ENCODE assay signal across 9 mouse cellular contexts in genomic region chr7:112120861-112121810, GRCm38 (mm10). TPM values are rescaled to one million over a fixed set of nuclear protein-coding genes. Genes with fewer than 3 reads are reported as not detected.
DNase-seq lines count a peak whose midpoint lies in the region; ATAC-seq and TF ChIP-seq lines count a peak whose summit lies in the region.
"Had no signal": no experiment of that assay in that cellular context is flagged by ENCODE, and none has a peak within 500 bp of the region (broad histone marks: within the 10 kb centered on the region; RNA-seq: fewer than 3 reads in every experiment).

No protein-coding gene starts in this region.

- H3K4me2 ChIP-seq in forebrain, embryonic 13.5 days: no peak overlapping the region
- no peak overlapping the region for H3K4me2 ChIP-seq in forebrain, embryonic 12.5 days
- no peak overlapping the region for H3K4me2 ChIP-seq in lung, embryonic 14.5 days
- H3K4me2 ChIP-seq in hindbrain, embryonic 14.5 days (replicated peaks): no peak overlapping the region
- H3K4me2 ChIP-seq: liver, embryonic 15.5 days had no signal

- peak overlapping the region; percentile 19; the same call in 1 of the 2 replicates for H3K27ac ChIP-seq in forebrain, embryonic 13.5 days
- H3K27ac ChIP-seq in forebrain, embryonic 12.5 days: no peak overlapping the region
- H3K27ac ChIP-seq in lung, embryonic 14.5 days (ENCODE audit: low read depth): no peak overlapping the region
- H3K27ac ChIP-seq in hindbrain, embryonic 14.5 days: no peak overlapping the region
- H3K27ac ChIP-seq: liver, embryonic 15.5 days had no signal

- 70% methylated on average over 11 of the region's 11 CpGs for WGBS in forebrain, embryonic 13.5 days
- 76% methylated on average over 11 of the region's 11 CpGs for WGBS in forebrain, embryonic 12.5 days
- WGBS in lung, embryonic 14.5 days: 67% methylated on average over 11 of the region's 11 CpGs
- WGBS in hindbrain, embryonic 14.5 days: 59% methylated on average over 11 of the region's 11 CpGs

- H3K9me3 ChIP-seq in forebrain, embryonic 13.5 days (replicated peaks): no peaks in the 10 kb centered on the region
- H3K9me3 ChIP-seq in forebrain, embryonic 12.5 days: no peaks in the 10 kb centered on the region
- H3K9me3 ChIP-seq in lung, embryonic 14.5 days (ENCODE audit: low read depth, low read length): no peaks in the 10 kb centered on the region
- H3K9me3 ChIP-seq in hindbrain, embryonic 14.5 days (ENCODE audit: control insufficient read depth, low read length): no peaks in the 10 kb centered on the region
- H3K9me3 ChIP-seq: liver, embryonic 15.5 days had no signal

- H3K4me3 ChIP-seq in forebrain, embryonic 13.5 days: no peak overlapping the region
- H3K4me3 ChIP-seq in forebrain, embryonic 12.5 days (replicated peaks): no peak overlapping the region
- H3K4me3 ChIP-seq in lung, embryonic 14.5 days (ENCODE audit: low read depth, low read length): no peak overlapping the region
- H3K4me3 ChIP-seq in hindbrain, embryonic 14.5 days (replicated peaks; ENCODE audit: low read length): no peak overlapping the region
- H3K4me3 ChIP-seq: liver, embryonic 15.5 days had no signal

- peak; percentile 42 for DNase-seq in lung, embryonic 14.5 days
- no peak for DNase-seq in lung, postnatal 25 days (ENCODE audit: low spot score)
- peak; percentile 67 for DNase-seq in cerebellum, postnatal 36 days
- DNase-seq in kidney, postnatal 4 days: peak; percentile 55 to 56
- DNase-seq in right cerebral cortex, postnatal 10 days (ENCODE audit: low spot score in 2 of 2): no peak
- DNase-seq in hindbrain, embryonic 14.5 days (ENCODE audit: low spot score): no peak

- H3K27me3 ChIP-seq in forebrain, embryonic 13.5 days: no peaks in the 10 kb centered on the region
- no peaks in the 10 kb centered on the region for H3K27me3 ChIP-seq in forebrain, embryonic 12.5 days
- no peaks in the 10 kb centered on the region for H3K27me3 ChIP-seq in lung, embryonic 14.5 days (ENCODE audit: insufficient read depth, low read length)
- H3K27me3 ChIP-seq in hindbrain, embryonic 14.5 days (ENCODE audit: control insufficient read depth, insufficient read depth, low read length): no peaks in the 10 kb centered on the region
- H3K27me3 ChIP-seq: liver, embryonic 15.5 days had no signal

- no peak overlapping the region for H3K9ac ChIP-seq in forebrain, embryonic 13.5 days
- no peak overlapping the region for H3K9ac ChIP-seq in forebrain, embryonic 12.5 days
- no peak overlapping the region for H3K9ac ChIP-seq in lung, embryonic 14.5 days
- H3K9ac ChIP-seq in hindbrain, embryonic 14.5 days: no peak overlapping the region
- H3K9ac ChIP-seq: liver, embryonic 15.5 days had no signal

- no peak for ATAC-seq in forebrain, embryonic 13.5 days
- ATAC-seq in forebrain, embryonic 12.5 days (ENCODE audit: low FRiP score): no peak
- no peak; the same call in 1 of the 2 replicates for ATAC-seq in lung, embryonic 14.5 days (ENCODE audit: insufficient read depth)
- no peak for ATAC-seq in hindbrain, embryonic 14.5 days (ENCODE audit: low FRiP score)

- 0 out of 2 replicates have a peak, but pooled peaks cover 22% of the 10 kb centered on the region for H3K4me1 ChIP-seq in forebrain, embryonic 13.5 days
- peaks cover 17% of the 10 kb centered on the region for H3K4me1 ChIP-seq in forebrain, embryonic 12.5 days
- no peaks in the 10 kb centered on the region for H3K4me1 ChIP-seq in lung, embryonic 14.5 days (ENCODE audit: insufficient read depth)
- no peaks in the 10 kb centered on the region for H3K4me1 ChIP-seq in hindbrain, embryonic 14.5 days (replicated peaks; ENCODE audit: control insufficient read depth, insufficient read depth, low read length)
- H3K4me1 ChIP-seq: liver, embryonic 15.5 days had no signal

- 0 out of 2 replicates have a peak, but pooled peaks cover 3% of the 10 kb centered on the region for H3K36me3 ChIP-seq in forebrain, embryonic 13.5 days (ENCODE audit: poor library complexity, severe bottlenecking)
- H3K36me3 ChIP-seq in forebrain, embryonic 12.5 days (replicated peaks): no peaks in the 10 kb centered on the region; the same call in 1 of the 2 replicates
- H3K36me3 ChIP-seq in lung, embryonic 14.5 days (ENCODE audit: insufficient read depth): 0 out of 2 replicates have a peak, but pooled peaks cover 5% of the 10 kb centered on the region
- H3K36me3 ChIP-seq in hindbrain, embryonic 14.5 days (replicated peaks; ENCODE audit: control insufficient read depth, insufficient read depth): no peaks in the 10 kb centered on the region
- H3K36me3 ChIP-seq: liver, embryonic 15.5 days had no signal

- TF ChIP-seq CTCF in lung, embryonic 14.5 days (IDR thresholded peaks at IDR 0.05; ENCODE audit: low read depth): no peak

RNA-seq across cellular contexts. Expression of gene Dkk3, which starts 37.7 kb away (rescaled TPM):
- 16.0 and 27.5 TPM in 2 replicates for polyA plus RNA-seq in forebrain, embryonic 13.5 days (2015; fragmentation: Nextera tagmentation; extraction: Ambion mirVana)
- polyA plus RNA-seq in forebrain, embryonic 12.5 days (2016; fragmentation: Nextera tagmentation; extraction: Ambion mirVana): 21.5 and 28.7 TPM in 2 replicates
- polyA plus RNA-seq in lung, embryonic 14.5 days (2014; fragmentation: Nextera tagmentation; extraction: Ambion mirVana): 25.1 and 28.1 TPM in 2 replicates
- 28.3 and 32.0 TPM in 2 replicates for polyA plus RNA-seq in hindbrain, embryonic 14.5 days (2014; fragmentation: Nextera tagmentation; extraction: Ambion mirVana)

Comparison
In these comparisons a context has a peak if more than half of its experiments do, and no peak if none do; other contexts are left out.
1. DNase-seq: peak in lung, embryonic 14.5 days (single experiment), cerebellum, postnatal 36 days (2 of 2) and kidney, postnatal 4 days (2 of 2); none in lung, postnatal 25 days (single experiment), right cerebral cortex, postnatal 10 days (0 of 2) and hindbrain, embryonic 14.5 days (single experiment).